Mouse (Mus musculus) kidney, adult 8-10 months (tissue): ENCODE measurements around the gene Mrps18c.

Experiments used
- DNase-seq, 2 experiments: peaks; one replicate each; pipeline ENCODE4 v3.0.0; 2022

Mrps18c gene

GRCm38 (mm10) chr5:100828701-100829100 is 30.3 kb downstream of the Mrps18c start:
- no peak for DNase-seq

- no peak for DNase-seq
These were observed 34.3 kb downstream of the Mrps18c start for GRCm38 (mm10) chr5:100832680-100833079.

DNA sequence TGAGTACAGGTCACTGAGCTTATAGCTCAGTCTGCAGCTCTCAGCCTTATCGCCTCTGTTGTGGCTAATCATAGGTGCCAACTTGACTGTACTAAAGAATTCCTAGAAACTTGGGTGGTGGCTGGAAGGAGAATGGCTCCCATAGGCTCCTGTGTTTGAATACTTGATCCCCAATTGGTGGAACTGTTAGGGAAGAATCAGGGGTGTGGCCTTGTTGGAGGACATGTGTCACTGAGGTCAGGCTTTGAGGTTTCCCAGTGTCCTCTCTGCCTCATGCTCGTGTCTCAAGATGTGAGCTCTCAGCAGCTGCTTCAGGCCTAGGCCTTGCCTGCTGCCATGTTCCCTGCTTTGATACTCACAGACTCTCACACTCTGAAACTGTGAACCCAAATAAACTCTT is 35.4 kb downstream of the Mrps18c start:
- no peak for DNase-seq

DNA sequence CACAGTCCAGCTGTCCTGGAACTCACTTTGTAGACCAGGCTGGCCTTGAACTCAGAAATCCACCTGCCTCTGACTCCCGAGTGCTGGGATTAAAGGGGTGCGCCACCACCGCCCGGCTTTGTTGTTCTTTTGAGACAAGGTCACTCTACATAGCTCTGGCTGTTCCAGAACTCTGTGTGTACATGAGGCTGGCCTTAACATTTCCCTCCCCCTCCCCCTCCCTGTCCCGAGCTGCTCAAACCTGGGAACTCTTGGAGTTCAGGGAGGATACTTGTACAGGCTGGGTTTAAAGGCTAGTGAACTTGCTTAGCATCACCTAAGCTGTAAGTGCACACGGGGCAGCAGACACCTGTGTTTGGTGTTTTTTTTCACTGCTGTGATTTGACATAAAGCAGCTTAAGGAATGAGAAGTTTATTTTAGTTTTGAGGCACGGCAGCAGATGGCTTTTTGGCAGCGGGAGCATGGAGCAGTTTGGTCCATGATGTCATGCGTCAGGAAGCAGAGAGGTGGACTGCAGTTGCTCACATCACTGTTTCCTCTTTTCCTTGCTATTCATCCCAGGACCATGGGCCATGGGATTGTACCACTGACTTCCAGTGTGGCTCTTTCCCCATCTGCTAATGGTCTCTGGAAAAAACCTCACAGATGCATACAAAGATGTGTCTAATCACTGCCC is 37.6 kb downstream of the Mrps18c start:
- no peak for DNase-seq

DNA sequence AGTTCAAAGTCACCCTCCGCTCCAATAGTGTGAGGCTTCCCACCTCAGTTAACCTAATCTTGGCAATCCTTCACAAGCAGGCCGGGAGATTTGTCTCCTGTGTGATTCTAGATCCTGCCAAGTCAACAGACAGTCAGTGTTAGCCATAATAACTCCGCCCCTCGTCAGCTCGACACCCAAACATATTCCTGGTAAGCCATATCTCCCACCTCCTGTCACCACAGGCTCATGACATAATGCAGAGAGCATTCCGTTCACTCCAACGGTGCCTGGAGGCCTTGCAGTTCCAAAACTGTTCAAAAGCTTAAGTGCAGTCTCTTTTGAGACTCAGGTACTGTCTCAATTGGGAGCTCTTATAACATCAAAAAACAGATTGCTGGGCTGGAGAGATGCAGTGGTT is 39.5 kb downstream of the Mrps18c start:
- DNase-seq: no peak

DNA sequence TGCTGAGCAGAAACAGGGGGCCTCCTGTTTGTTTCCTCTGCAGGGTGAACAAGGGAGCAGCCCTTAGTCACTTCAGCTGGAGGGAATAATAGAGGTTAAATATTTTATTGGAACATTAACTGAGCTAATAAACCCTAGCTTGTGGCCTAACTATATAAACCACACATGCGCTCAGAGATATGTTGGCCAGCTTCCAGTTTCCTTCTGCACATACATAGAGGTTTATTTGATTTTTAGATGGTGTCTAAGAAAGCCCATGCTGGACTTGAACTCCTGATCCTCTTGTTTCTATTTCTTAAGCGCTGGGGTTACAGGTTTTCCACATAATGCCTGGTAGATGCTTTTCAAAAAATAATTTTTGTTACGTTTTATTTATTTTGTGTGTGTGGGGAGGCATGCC is 46.1 kb downstream of the Mrps18c start:
- no peak for DNase-seq

DNA sequence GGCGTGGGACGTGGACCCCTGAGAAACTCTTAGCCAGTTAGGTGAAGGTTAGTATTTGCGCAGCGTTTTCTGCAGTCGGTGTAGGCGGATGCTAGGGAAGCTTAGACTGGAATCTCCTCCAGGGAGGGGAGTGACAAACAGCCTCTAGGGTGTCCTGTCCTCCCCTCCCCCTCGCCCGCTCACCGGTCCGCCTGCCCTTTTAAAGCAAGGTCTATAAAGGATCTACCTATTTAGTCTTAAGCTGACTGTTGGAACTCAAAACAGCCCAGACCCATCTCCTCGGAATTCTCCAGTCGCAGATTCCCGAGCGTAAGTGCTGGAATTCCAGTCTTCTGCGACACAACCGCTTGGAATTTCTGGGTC is 47.0 kb downstream of the Mrps18c start, which contains the start of gene Gpat3:
Gpat3 (plus strand) TSS at position 229 of the 363 bp plus-strand sequence.
- peak; percentile 20 to 32 for DNase-seq

DNA sequence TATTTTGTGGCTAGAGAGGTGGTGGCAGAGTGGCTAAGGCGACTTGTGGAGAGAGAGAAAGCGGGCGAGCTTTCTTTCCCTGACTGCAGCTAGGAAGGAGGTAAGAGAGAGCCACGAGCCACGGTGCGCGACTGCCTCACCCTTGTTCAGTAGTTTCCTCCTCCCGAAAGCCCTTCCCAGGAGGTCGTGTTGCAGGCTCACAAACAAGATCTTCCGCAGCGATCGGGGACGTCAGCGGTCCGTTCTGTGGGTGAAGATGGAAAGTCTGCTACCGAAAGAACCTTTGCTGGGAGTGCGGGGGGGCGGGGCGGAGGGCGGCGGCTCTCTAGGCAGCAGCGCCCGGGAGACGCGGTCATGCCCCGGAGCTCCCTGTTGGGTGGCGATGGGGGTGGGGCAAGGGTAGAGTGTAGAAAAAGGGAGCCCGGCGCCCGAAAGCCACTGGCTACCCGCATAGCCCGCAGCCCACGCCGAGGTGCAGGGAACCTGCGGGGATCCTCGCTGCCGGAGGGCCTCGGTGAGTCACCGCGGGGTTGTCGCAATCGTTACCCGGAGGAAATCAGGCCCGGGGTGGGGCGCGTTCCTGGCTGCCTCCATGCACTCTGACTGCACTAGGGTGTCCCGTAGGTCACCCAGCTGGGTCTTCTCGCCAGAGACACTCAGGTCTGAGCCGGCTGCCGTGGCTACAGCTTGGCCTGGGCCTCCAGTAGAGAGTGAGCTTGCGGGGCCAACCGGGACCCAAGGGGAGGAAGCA is 47.6 kb downstream of the Mrps18c start:
- DNase-seq: peak; percentile 46 to 55

- DNase-seq: peak; percentile 11 to 20
These were observed 48.1 kb downstream of the Mrps18c start for GRCm38 (mm10) chr5:100846599-100846920.

GRCm38 (mm10) chr5:100847143-100847542 is 48.7 kb downstream of the Mrps18c start:
- no peak for DNase-seq

- no peak for DNase-seq
These were observed 55.5 kb downstream of the Mrps18c start for GRCm38 (mm10) chr5:100853963-100854362.
